Mouse (Mus musculus) forebrain, embryonic 10.5 days (tissue): Measurements from ENCODE around the gene Chn1. TPM values are rescaled to one million over a fixed set of nuclear protein-coding genes. Genes with fewer than 3 reads are reported as not detected.

Experiments used
- DNase-seq: peaks from one replicate; pipeline ENCODE4 v3.0.0-alpha.2; 2017; ENCODE audit warnings: low spot score; ENCODE audit errors: extremely low spot score
- H3K27ac ChIP-seq: fragments of 300-500 bp; sonication (generic); 2 replicates; pipeline ENCODE4 v1.5.1; 2016; ENCODE audit warnings: mild to moderate bottlenecking
- H3K27me3 ChIP-seq: fragments of 300-500 bp; sonication (generic); 2 replicates; pipeline ENCODE4 v1.6.1; 2016; ENCODE audit warnings: mild to moderate bottlenecking; ENCODE audit not compliant: poor library complexity, severe bottlenecking
- H3K36me3 ChIP-seq: fragments of 300-500 bp; sonication (generic); replicated peaks from 2 replicates; pipeline ENCODE4 v1.6.1; 2016; ENCODE audit warnings: mild to moderate bottlenecking, moderate library complexity
- H3K4me1 ChIP-seq: fragments of 300-500 bp; sonication (generic); 2 replicates; pipeline ENCODE4 v1.6.1; 2016
- H3K4me3 ChIP-seq: fragments of 300-500 bp; sonication (generic); 2 replicates; pipeline ENCODE4 v1.5.1; 2016; ENCODE audit warnings: mild to moderate bottlenecking, moderate library complexity
- H3K9me3 ChIP-seq: fragments of 300-500 bp; sonication (generic); 2 replicates; pipeline ENCODE4 v1.6.1; 2016; ENCODE audit warnings: mild to moderate bottlenecking, moderate library complexity
- WGBS: fragments of 180-500 bp; shearing (Covaris S2); methylation state at CpG from one replicate; pipeline ENCODE4 v1.1.7; 2016; 5-methylcytosine and 5-hydroxymethylcytosine counted together
- polyA plus RNA-seq: library from polyadenylated mRNA; unstranded; fragments of >200 nt; fragmentation: Nextera tagmentation; extraction: Ambion mirVana; gene quantifications from 2 replicates; pipeline ENCODE4 v1.2.1, GENCODE M21; 2016

The Chn1 gene
- polyA plus RNA-seq, 1 experiment from 2014 or later, result 34.7 TPM

- DNase-seq, result no peak
- no peaks in the 10 kb centered on the region for H3K36me3 ChIP-seq
- no peaks in the 10 kb centered on the region for H3K9me3 ChIP-seq
- 81% methylated on average over 4 of the region's 4 CpGs for WGBS
- H3K27me3 ChIP-seq, result 0 out of 2 replicates have a peak, but pooled peaks cover 7% of the 10 kb centered on the region
- H3K4me1 ChIP-seq, result peaks cover 36% of the 10 kb centered on the region
- no peak overlapping the region for H3K27ac ChIP-seq
- H3K4me3 ChIP-seq, result no peak overlapping the region
Measured at GRCm38 (mm10) chr2:73779016-73779595, 4.0 kb upstream of the Chn1 start.

- 30% methylated on average over 4 of the region's 4 CpGs for WGBS
- no peaks in the 10 kb centered on the region for H3K36me3 ChIP-seq
- peaks cover 51% of the 10 kb centered on the region for H3K4me1 ChIP-seq
- no peak overlapping the region for H3K4me3 ChIP-seq
- 0 out of 2 replicates have a peak, but pooled peaks cover 7% of the 10 kb centered on the region for H3K27me3 ChIP-seq
- no peaks in the 10 kb centered on the region for H3K9me3 ChIP-seq
- DNase-seq, result no peak
- H3K27ac ChIP-seq, result no peak overlapping the region
Measured at GRCm38 (mm10) chr2:73776936-73777335, 1.8 kb upstream of the Chn1 start.

- H3K4me1 ChIP-seq, result peaks cover 50% of the 10 kb centered on the region
- H3K9me3 ChIP-seq, result no peaks in the 10 kb centered on the region
- no peak for DNase-seq
- 0 out of 2 replicates have a peak, but pooled peaks cover 7% of the 10 kb centered on the region for H3K27me3 ChIP-seq
- peak overlapping the region; percentile 98 for H3K27ac ChIP-seq
- under 1% methylated on average over 22 of the region's 22 CpGs for WGBS
- H3K36me3 ChIP-seq, result no peaks in the 10 kb centered on the region
- H3K4me3 ChIP-seq, result peak overlapping the region; percentile 94
Measured at GRCm38 (mm10) chr2:73775683-73776310, 651 bp upstream of the Chn1 start.

GRCm38 (mm10) chr2:73772945-73773344, 2.2 kb downstream of the Chn1 start:
- 24% methylated on average over 1 of the region's 1 CpGs for WGBS
- peak overlapping the region; percentile 94 for H3K4me3 ChIP-seq
- no peak for DNase-seq
- no peak overlapping the region for H3K27ac ChIP-seq
- H3K4me1 ChIP-seq, result peaks cover 39% of the 10 kb centered on the region
- H3K36me3 ChIP-seq, result no peaks in the 10 kb centered on the region
- 0 out of 2 replicates have a peak, but pooled peaks cover 7% of the 10 kb centered on the region for H3K27me3 ChIP-seq
- no peaks in the 10 kb centered on the region for H3K9me3 ChIP-seq

GRCm38 (mm10) chr2:73768669-73769068, 6.5 kb downstream of the Chn1 start:
- no peaks in the 10 kb centered on the region for H3K9me3 ChIP-seq
- WGBS, result 73% methylated on average over 4 of the region's 4 CpGs
- H3K27me3 ChIP-seq, result no peaks in the 10 kb centered on the region
- no peak for DNase-seq
- peaks cover 18% of the 10 kb centered on the region for H3K4me1 ChIP-seq
- no peaks in the 10 kb centered on the region for H3K36me3 ChIP-seq
- no peak overlapping the region for H3K27ac ChIP-seq
- H3K4me3 ChIP-seq, result no peak overlapping the region

- H3K9me3 ChIP-seq, result 0 out of 2 replicates have a peak, but pooled peaks cover 3% of the 10 kb centered on the region
- peaks cover 5% of the 10 kb centered on the region; the same call in 1 of the 2 replicates for H3K4me1 ChIP-seq
- no peak for DNase-seq
- H3K27ac ChIP-seq, result no peak overlapping the region
- WGBS, result 82% methylated on average over 3 of the region's 3 CpGs
- peaks cover 20% of the 10 kb centered on the region for H3K36me3 ChIP-seq
- H3K27me3 ChIP-seq, result no peaks in the 10 kb centered on the region
- H3K4me3 ChIP-seq, result no peak overlapping the region
Measured at GRCm38 (mm10) chr2:73763541-73763940, 11.6 kb downstream of the Chn1 start.

GRCm38 (mm10) chr2:73759899-73760298, 15.2 kb downstream of the Chn1 start:
- H3K27ac ChIP-seq, result no peak overlapping the region
- H3K36me3 ChIP-seq, result peaks cover 46% of the 10 kb centered on the region
- H3K27me3 ChIP-seq, result no peaks in the 10 kb centered on the region
- DNase-seq, result no peak
- H3K4me3 ChIP-seq, result no peak overlapping the region
- WGBS, result 96% methylated on average over 7 of the region's 7 CpGs
- peaks cover 20% of the 10 kb centered on the region for H3K9me3 ChIP-seq
- peaks cover 5% of the 10 kb centered on the region; the same call in 1 of the 2 replicates for H3K4me1 ChIP-seq

- no peak for DNase-seq
- H3K4me1 ChIP-seq, result peaks cover 5% of the 10 kb centered on the region; the same call in 1 of the 2 replicates
- WGBS, result 91% methylated on average over 5 of the region's 5 CpGs
Measured at GRCm38 (mm10) chr2:73759027-73759426, 16.1 kb downstream of the Chn1 start.

GRCm38 (mm10) chr2:73747297-73747696, 27.8 kb downstream of the Chn1 start:
- Histone ChIP-seq H3K27me3 (no peaks in the 10 kb centered on the region), H3K36me3 (peaks cover 6% of the 10 kb centered on the region), H3K9me3 (no peaks in the 10 kb centered on the region), H3K4me3 (no peak overlapping the region), H3K4me1 (no peaks in the 10 kb centered on the region), H3K27ac (no peak overlapping the region)
- WGBS, result 100% methylated on average over 1 of the region's 1 CpGs
- DNase-seq, result no peak

More at GRCm38 (mm10) chr2:73759027-73759426, 16.1 kb downstream of the Chn1 start:
- Histone ChIP-seq H3K9me3 (peaks cover 22% of the 10 kb centered on the region), H3K36me3 (peaks cover 48% of the 10 kb centered on the region), H3K27ac (no peak overlapping the region), H3K27me3 (no peaks in the 10 kb centered on the region), H3K4me3 (no peak overlapping the region)

GRCm38 (mm10) chr2:73746375-73746770, 28.8 kb downstream of the Chn1 start:
- no peaks in the 10 kb centered on the region for H3K4me1 ChIP-seq

GRCm38 (mm10) chr2:73745647-73746374, 29.3 kb downstream of the Chn1 start:
- no peaks in the 10 kb centered on the region for H3K4me1 ChIP-seq
- H3K4me3 ChIP-seq, result no peak overlapping the region
- no peaks in the 10 kb centered on the region for H3K9me3 ChIP-seq
- H3K27ac ChIP-seq, result no peak overlapping the region
- 83% methylated on average over 3 of the region's 3 CpGs for WGBS
- H3K27me3 ChIP-seq, result no peaks in the 10 kb centered on the region
- DNase-seq, result no peak
- H3K36me3 ChIP-seq, result peaks cover 6% of the 10 kb centered on the region

More at GRCm38 (mm10) chr2:73746375-73746770, 28.8 kb downstream of the Chn1 start:
- no peaks in the 10 kb centered on the region for H3K27me3 ChIP-seq
- no peak overlapping the region for H3K4me3 ChIP-seq
- WGBS, result 89% methylated on average over 1 of the region's 1 CpGs
- H3K9me3 ChIP-seq, result no peaks in the 10 kb centered on the region
- no peak for DNase-seq
- H3K27ac ChIP-seq, result no peak overlapping the region
- peaks cover 6% of the 10 kb centered on the region for H3K36me3 ChIP-seq

- Histone ChIP-seq H3K36me3 (no peaks in the 10 kb centered on the region), H3K4me3 (no peak overlapping the region), H3K27ac (no peak overlapping the region), H3K9me3 (no peaks in the 10 kb centered on the region), H3K27me3 (no peaks in the 10 kb centered on the region), H3K4me1 (no peaks in the 10 kb centered on the region)
- DNase-seq, result no peak
- WGBS, result 95% methylated on average over 3 of the region's 3 CpGs
Measured at GRCm38 (mm10) chr2:73741286-73741685, 33.9 kb downstream of the Chn1 start.

- no peaks in the 10 kb centered on the region for H3K27me3 ChIP-seq
- H3K4me1 ChIP-seq, result peaks cover 3% of the 10 kb centered on the region
- H3K9me3 ChIP-seq, result no peaks in the 10 kb centered on the region
- no peak overlapping the region for H3K4me3 ChIP-seq
- no peak for DNase-seq
- peaks cover 7% of the 10 kb centered on the region for H3K36me3 ChIP-seq
- H3K27ac ChIP-seq, result no peak overlapping the region
- WGBS, result 81% methylated on average over 2 of the region's 2 CpGs
Measured at GRCm38 (mm10) chr2:73727868-73728267, 47.3 kb downstream of the Chn1 start.
